Mouse (Mus musculus): ENCODE results near the gene Sox2.

Sox2 gene

DNA sequence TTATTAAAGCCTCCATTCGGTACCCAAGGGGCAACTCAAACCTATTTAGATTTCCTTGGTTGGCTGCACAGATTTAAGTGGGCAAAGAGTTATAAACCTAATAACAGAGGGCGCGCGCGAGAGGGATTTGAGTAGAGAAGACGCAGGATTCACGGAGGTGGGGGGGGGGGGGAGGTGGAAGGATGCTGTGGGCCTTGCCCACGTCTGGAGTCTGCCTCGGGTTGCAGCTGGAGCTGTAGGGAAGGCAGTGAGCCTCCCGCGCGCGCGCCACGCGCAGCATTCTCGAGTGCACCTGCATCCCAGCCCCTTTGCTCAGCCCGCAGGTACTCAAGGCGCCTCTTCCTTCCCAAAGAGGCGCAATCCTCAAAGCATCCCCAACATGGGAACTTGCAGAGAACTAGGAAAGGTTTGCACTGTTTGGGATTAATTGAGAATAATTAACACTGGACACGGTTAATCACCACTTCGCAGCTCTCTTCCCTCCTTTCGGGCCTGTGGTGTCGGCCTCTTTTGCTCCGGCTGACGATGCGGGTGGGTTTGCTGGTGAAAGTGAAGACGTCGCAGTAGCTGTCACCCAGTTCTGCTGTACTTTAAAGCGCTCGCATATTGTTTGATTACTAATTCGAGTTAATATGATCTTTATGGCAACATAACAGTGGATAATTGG lies 11.3 kb downstream of the Sox2 start:
- no peak for DNase-seq

DNA sequence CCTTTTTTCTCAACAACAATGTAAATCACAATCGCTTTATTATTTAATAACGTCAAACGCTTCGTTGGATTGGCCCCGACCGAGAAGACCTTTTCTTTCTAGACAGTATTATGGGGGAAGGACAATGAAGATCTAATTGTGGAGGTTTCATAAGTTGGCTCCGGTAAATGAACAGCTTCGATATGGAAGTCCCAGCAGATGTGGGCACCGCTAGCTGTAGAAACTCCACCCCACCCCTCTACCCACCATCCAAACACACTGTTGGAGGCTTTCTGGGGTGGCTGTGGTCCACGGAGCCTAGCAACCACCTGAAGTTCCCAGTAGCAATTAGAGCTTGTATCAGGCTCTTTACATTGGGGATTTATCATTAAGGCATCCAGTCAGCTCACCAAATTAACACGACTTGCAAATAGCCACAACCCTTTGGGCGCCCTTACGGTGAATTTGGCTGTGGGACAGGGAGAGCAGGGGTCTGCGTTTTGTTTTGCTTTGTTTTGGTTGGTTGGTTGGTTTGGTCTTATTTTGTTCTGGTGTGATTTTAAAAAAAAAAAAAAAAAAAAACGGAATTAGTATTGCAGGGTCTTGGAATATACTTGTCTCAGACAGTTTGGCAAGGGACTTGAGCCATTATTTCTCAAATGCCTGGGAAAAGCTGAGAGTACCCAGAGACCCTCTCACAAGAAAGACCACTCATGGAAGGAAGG lies 12.0 kb downstream of the Sox2 start:
- no peak for DNase-seq

DNA sequence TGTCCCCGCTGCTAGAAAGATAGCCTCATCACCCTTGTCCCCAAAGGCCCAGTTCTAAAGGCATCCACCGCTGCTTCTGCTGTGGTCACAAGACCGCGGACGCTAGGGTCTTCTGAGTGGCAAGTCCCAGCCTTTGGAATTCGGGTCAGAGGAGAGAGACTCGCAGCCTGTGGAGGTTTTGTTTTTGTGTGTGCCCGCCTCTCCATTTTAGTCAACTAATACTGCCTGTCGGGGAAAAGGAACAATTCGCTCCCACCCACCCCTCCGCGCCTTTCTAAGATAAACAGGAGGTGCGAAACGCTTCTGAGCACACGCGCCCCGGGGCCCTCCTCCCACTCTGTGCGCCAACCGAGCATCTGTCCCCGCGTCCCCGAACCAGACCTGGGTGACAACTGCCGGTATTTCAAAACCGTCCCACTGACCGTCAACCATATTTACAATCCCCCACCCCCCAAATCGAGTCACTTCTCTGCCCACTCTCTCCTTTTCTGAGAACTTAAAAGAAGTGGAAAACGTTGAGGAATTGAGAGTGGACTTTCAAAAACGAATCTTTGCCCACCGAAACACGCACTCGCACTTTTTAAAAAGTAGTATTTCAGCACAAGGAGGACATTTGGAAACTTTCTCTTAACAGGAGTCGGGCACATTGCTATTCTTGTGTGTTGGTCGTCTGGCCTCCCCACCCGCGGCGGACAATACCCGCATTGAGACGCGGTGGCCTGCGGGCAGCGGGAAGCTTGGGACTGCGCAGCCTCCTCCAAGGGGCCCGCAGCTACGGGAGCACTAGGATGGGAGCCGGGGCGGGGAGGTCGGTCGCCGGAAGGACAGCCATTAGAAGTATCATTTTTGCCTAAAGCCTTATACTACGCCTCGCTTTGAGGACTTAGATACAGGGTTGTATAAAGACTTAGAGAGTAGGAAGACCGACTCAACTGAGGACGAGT lies 12.8 kb downstream of the Sox2 start:
- DNase-seq: no peak

DNA sequence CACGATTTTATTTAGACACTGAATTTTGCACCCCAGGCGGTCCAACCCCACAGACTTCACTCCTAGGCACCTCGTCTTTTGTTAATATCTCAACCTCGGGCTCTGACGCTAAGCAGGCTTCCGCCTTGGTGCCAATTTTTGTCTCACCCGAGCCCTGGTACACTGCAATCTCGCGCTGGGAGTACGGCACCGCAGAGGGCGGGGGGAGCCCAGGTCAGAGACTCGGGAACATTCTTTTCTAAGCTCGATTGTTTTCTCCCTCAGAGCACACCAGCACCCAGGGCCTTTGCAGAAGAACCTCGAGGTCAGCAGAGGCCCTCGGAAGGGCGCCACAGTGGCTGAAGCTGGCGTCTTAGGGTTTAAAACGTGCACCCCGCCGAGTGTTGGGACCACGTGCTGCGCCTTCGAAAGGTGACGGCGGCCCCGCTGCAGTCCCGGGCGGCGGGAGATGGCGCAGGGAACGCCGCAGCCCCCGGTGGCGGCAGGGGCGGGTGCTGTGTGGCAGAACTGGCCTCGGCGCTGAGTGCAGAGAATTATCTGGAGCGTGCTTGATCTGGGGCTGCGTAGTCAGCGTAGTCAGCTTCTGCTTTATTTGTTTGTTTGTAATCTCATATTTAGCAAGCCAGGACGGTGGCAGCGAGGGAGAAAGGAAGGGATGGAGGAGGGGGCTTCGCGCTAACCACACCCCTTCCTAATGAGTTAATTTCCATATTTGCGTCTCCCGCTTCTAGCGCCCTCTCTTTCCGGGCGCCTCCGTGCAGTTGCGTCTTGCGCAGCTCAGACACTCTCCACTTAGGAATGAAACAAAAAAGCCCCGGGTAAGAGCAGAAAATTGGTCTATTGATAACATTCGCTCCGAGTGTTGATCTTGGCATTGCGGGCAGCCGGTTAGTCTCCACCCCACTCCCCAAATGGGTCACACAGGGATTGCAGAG lies 13.8 kb downstream of the Sox2 start:
- no peak for DNase-seq

DNA sequence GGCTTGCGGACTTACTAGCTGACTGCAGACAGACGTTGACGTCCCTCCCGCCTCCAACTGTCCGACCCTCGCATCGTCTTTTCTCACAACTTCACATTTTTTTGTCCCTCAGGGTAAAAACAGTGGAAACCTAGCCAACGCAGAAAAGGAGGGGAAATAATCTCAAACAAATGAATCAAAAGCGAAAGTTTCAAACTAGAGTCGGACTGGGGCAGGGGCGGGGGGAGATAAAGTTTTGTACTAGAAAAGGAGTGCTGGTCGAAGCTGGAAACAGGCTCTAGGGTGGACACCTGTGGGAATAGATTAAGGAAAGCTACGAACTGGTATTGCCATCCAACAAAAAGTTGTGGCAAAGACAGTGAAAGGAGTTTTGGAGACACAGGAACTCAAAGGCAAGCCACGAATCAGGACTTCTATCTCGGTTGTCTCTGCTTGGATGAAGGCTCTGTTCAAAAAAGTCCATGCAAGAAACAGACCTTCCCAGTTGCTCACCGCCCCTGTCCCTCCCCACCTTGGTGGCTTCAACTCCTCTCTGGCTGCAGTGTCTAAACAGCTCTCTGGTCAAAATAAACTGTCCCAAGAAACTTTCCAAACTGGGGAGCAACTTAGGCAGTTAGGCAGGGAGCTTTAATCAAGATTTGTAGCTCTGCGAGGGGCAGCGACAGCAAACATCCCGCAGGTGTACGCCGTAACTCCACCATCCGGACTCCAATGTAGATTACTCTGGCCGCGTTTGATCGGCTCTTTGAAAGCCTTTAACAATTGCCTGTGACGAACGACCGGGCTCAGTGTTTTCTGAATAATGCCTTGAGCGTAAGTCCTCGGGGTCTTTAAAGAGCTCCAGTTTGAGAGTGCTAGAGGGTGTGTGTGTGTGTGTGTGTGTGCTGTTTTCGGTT lies 14.7 kb downstream of the Sox2 start:
- no peak for DNase-seq

DNA sequence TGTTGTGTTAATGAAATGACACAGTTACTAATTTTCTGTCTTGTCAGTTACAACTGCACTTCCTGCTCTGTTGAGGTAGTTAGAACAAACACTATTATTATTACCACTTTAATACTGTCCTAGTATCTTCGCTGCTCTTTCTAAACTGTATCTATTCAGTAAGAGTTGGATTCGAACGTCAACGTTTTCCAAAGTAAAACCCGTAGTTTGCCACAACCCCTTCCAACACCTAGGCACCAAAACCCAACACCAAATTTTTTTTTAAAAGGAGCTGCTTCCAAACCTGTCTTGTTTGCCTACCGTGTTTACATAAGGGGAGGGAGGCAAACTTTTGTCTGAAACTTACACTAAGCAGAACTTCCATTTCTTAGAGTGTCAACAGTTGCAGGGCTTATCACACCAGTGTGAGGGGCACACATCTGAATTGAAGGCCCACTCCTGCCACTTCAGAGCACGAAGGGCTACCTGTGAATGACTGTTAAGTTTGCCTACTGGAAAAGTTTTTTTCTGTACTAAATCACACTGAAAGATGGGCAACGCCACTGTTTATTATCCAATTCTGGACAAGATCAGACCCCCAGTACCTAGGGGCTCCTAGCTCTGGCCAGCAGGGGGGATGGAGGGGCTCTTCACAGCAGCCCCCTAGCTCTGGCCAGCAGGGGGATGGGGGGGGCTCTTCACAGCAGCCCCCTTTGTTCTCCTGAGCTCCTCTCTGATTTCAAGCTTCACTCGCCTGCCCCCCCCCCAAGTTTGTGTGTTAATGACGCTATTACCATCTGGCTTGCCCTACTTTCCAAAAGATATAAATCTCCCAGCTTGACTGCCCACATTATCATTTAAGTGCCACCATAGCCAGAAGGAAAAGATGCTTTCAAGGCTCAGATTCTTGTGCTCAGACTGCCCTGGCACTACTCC lies 15.8 kb downstream of the Sox2 start:
- no peak for DNase-seq

DNA sequence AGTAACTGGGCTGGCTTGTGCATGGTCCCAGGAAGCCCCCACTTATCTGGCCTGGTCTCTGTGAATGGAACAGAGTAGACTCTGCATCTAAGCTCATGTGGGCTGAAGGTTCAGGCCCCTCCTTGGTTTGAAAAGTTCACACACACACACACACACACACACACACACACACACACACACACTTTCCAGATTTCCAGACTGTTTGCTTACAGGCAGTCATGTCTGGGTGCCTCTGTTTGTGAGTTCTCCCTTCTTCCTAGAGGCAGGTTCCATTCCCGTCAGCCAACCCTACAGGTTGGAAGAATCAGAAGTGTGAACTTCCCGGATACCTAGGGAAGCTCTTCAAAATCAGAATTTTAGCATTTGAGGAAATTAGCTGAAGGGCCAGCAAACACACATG lies 17.0 kb downstream of the Sox2 start:
- DNase-seq: no peak

DNA sequence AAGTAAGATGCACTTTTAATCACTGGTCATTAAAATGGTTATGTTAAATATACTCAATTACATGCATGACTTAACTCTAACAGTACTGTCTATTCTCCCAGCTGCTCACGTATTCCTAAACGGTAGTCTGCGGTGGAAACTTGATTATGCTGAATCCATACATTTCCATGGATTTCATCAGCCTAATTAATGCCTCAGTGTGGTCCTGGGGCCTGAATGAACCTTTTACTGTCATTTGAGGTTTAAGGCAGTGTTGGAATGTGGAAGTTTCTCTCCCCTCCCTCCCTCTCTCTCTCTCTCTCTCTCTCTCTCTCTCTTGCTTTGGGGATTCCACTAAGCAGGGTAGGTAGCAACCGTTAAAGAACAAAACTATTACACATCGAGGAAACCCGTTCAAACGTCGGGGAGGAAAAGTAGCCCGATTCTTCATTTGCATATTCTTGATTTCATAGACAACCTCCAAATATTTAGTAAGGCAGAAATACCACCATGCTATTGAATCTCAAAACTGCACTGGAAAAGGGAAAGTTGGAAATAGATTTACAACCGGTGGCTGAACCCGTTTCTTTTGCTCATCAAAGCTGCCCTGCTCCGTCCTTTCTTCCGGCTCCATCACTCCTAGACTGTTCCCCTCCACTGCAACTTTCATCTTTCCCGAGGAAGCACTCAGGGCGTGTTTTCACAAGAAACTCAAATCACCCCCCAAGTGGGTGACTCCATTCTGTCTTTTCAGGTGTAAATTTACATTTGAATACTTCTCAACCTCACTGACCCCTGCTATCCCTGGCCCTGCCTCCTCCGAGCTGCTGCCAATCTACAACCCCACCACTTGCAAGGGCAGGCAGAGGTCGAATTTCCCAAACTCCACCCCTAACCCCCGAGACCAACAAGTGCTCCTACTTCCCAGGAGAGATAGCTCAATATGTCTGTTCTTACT lies 17.9 kb downstream of the Sox2 start:
- DNase-seq: no peak

DNA sequence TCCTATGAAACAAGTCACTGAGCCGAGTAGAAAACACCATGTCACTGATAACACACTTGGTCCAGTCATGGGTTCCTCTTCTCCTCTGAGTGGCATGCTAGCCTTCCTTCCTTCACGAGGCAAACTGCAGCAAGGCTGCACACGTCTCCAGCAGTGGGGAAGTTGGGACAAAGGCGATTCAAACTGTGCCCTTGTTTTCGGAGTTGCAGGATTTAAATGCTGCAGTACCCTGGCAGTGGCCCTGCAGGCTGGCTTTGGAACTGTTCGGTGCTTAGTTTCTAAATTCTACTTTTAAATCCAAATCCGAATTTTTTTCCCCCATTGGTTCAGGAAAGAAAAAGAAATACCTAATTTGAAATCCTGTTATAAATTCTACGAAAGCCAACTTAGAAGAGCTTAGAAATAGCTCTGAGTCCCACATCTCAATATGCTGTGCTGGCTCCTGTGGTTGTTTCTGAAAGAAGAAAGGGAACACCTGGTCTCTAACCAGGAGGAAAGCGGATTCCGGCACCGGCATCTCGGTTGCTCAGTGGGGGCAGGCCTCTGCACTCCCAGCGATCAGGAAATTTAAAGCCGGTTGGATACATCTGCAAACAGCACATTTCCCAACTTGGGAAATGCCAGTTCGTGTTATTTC lies 20.9 kb downstream of the Sox2 start:
- no peak for DNase-seq

DNA sequence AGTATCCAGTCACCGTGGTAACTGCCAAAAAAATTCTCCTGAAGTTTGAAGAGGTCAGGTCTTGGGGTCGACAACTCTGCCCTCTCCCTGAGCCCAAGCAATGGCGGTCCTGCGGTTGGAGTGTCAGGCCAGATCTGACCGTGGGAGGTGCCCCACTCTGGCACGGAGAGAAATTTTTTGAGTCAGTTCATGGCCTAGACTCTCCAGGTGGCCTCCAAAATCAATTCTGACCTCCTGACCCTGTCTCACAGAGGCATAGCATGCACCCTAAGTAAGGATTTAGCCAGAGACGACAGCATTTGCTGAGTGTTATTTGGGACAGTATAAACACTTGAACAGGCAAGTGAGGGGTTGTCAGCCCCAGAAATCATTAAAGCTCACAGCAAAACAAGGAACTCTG lies 28.6 kb downstream of the Sox2 start:
- DNase-seq: no peak

DNA sequence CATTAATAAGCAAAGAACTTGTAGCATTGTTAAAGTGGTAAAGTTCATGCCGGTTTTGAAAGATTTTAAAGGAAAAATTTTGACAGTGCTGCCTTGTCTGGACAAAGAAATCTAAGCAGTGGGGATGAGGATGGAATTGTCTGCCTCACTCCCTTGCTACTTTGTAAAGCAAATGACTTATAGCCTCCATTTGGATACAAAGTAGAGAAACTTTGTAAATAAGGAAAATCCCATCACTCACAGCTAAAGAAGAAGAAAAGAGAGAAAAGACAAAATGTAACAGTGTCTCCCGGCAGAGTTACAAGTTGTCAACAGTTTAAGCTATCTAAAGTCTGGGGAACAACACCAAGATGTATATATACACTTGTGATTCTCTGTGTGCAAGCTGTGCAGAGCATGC lies 29.2 kb downstream of the Sox2 start:
- DNase-seq: no peak

DNA sequence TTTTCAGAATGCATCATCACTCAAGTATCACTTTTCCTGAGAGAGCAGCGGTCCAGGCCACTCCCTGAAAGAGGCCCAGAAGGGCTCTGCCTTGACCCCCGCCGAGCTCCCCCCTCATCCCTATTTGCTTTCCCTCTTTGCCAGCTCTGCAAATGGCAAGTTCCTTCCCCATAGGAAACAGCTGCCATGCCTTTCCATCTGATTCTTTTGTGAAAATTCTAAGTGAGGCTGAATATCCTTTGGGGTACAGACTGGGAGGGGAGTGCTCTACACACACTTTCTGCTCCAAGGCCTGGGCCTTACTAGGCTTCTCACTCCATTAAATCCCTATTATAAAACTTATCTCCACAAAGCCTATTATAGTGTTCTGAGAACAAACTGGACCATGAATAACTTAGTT lies 29.7 kb downstream of the Sox2 start:
- DNase-seq: no peak

DNA sequence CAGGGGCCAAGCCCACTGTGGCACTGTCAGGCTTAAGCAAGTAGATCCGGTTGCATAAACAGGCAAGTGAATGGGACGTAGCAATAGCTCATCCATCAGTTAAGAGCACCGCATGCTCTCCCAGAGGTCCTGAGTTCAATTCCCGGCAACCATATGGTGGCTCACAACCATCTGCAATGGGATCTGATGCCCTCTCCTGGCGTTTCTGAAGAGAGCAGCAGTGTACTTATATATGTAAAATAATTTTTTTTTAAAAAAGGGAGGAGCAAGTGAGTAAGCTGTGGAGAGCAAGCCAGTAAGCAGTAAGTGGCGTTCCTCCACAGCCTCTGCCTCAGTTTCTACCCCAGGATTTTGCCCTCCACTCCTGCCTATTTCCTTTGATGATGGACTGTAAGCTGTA lies 37.9 kb downstream of the Sox2 start:
- DNase-seq: no peak

DNA sequence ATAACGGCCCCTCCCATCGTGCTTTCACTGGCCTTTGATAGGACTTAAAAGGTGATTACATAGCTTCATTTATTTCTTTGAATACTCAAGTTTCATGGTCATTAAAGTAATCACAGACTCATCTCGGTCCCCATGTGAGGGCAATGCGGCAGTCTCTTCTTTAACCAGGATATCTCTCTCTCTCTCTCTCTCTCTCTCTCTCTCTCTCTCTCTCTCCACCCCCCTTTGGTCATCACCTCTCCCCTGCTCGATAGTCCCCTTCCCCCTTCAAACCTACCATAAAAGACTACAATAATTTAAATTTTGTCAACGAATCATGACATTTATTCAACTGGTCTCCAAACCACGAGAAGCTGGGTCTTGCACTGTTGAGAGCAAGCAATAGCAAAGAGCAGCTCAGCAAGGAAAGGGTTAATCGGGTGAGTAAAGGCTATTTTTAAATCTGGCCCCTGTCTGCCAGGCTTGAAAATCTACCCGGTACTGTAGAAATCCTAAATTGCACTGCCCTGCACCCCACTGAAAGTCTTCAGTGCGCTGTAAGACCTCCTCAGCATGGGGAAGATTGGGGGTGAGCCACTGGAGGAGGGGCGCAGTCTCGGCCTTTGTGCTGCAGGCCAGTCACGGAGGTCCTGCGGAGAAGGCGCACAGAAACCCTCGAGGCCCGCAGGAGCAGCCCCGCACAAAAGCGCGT lies 41.6 kb downstream of the Sox2 start:
- DNase-seq: peak; percentile 35

DNA sequence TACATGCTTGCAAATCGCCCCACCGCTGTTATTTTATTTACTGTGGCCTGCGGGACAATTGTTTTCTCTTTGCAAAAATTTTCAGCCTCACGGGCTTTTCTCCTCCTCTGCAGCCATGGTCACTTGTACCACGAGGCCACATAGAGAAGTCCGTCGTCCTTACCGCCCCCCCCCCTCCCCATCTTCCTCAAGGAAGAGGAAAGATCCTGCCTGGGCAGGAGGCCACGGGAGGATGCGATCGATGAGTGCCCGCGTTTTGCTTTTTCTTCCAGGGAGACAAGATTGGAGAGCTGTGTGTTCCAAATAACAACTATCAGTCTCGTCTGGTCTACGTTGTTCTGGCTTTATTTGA lies 42.2 kb downstream of the Sox2 start:
- DNase-seq: no peak

All from right cerebral cortex, postnatal 25 days (tissue).